Mouse (Mus musculus): ENCODE results near the gene Ube2j2.

Gene Ube2j2

DNA sequence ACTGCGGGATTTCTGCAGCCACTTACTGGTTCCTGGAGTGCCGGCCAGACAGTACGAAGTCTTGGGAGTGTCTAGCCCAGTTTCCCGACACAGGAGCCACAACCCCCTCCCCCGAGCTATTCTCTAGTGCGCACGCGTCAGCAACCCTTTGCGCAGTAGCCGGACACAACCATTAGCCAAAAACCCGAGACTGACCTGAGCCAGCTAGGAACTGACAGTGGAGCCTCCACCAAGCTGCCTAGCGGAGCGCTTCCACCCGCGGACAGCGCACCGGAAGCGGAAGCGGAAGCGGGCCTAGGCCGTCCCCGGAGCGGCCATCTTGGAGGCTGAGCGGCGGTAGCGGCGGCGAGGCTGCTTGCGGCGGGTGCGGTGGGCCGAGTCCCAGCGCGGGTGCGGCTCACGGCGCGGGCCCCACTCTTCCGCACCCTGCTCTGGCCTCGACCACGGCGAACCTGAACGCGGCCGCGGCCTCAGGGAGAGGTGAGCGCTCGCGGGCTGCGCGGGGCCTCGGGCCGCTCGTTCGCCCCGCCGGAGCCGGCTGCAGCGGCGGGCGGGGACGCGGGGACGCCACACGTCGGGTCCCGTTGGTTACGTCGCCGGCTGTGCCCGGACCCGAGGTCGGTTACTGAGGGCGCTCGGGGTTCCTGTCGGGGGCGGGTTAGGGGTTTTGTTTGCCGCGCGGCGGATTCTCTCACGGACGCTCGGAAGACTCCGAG is at the start of gene Ube2j2:
Gene Ube2j2, plus strand, starts transcription at position 298 of the 716 bp plus-strand sequence.
- DNase-seq (ENCODE audit: low read depth, low spot score): peak; percentile 99

DNA sequence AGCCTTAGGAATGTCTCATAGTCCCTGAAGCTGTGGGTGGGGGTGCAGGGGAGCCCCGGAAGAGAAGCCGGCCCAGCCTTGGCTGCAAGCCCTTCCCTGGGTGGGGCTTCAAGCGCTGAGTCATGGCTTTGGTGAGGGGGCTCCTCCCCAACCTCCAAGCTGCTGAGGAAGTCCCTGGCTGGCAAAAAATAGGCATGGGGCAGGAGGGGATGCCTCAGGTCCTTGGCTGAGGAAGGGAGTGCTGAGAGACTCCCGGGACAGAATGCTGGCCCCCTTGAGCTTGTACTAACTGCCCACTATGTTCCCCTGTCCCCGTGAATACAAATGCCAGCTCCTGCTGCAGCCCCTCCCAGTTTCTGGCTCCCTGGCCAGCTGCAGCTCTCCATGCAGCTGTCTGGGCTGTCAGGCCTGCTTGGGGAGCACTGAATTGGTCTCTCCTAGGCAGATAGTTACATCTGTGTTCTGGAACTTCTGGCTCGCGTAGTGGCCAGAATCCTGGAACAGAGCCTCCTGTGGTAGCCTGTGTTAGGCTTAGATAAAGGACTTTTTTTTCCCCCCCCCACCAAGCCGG is 49.2 kb upstream of the Ube2j2 start:
- DNase-seq (ENCODE audit: low read depth, low spot score): peak; percentile 87

DNA sequence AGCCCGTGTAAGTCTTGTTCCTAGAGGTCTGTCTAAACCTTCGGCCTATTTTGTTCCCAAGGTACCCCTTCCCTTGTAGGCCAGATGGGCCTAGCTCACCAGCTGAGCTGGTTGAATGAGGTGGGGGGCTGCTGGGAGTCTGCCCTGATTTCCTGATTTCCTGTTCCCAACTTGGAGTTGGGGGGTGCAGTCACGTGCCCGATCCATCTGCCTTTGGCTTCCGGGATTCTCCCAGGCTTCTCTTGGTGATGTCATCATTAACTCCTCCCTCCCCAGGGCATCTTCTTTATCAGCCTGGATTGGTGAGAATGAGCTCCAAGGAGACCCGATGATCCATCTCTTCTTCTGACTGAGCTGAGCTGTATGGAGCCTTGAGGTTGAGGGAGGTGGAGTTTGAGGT is 48.4 kb upstream of the Ube2j2 start:
- DNase-seq (ENCODE audit: low read depth, low spot score): peak; percentile 90

- DNase-seq (ENCODE audit: low read depth, low spot score): no peak
Observed at GRCm38 (mm10) chr4:155895826-155896225, 47.8 kb upstream of the Ube2j2 start.

DNA sequence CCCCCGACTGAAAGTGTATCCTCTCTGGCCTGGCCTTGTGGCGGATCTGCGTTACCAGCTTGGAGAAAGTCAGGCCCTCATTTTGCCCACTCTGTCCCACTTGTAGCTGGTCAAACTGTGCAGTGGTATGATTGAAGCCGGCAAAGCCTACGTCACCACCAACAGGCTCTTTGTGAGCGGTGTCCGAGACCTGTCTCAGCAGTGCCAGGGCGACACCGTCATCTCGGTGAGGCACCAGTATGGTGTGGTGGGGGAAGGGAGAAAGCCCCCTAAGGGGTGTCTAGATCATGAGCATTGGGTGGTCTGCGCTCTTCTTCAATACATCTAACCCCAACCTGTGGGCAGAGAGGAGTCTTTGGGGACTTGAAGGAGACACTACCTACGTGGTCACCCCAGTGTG is 47.2 kb upstream of the Ube2j2 start:
- DNase-seq (ENCODE audit: low read depth, low spot score): no peak

DNA sequence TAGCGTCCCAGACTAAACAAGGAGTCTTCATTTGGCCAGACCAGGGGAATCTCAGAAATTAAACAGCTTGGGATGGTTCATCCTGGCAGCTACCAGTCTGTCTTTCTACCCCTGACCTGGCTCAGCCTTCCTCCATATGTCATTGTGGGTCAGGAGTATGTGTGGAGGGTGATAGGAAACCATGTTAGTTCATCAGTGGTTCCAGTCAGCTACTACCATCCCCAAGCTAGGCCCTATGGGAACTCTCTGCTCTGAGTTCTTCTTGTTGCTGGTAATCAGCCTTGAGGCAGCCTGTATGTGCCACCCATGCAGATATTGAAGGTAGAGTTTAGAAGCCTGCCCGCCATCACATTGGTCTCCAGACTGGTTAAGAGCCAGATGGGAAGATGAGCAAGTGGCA is 45.3 kb upstream of the Ube2j2 start:
- no peak for DNase-seq (ENCODE audit: low read depth, low spot score)

GRCm38 (mm10) chr4:155899355-155899754 is 44.3 kb upstream of the Ube2j2 start:
- DNase-seq (ENCODE audit: low read depth, low spot score): no peak

GRCm38 (mm10) chr4:155901205-155901604 is 42.4 kb upstream of the Ube2j2 start:
- DNase-seq (ENCODE audit: low read depth, low spot score): peak; percentile 88

DNA sequence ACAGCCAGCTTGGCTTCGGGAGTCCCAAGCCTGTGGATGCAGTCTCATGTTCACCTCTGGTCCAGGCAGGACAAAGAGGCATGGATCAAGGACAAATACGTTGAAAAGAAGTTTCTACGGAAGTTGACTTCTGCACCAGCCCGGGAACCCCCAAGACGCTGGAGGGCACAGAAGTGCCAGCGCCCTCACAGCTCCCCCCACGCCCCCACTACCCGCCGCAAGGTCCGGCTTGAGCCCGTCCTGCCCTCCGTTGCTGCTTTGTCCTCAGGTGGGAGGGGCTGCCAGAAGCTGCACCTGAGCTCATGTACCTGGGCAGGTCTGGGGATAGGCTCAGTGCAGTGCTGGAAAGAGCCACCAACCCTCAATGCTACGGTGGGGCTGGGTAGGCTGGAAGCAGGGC is 40.4 kb upstream of the Ube2j2 start:
- no peak for DNase-seq (ENCODE audit: low read depth, low spot score)

DNA sequence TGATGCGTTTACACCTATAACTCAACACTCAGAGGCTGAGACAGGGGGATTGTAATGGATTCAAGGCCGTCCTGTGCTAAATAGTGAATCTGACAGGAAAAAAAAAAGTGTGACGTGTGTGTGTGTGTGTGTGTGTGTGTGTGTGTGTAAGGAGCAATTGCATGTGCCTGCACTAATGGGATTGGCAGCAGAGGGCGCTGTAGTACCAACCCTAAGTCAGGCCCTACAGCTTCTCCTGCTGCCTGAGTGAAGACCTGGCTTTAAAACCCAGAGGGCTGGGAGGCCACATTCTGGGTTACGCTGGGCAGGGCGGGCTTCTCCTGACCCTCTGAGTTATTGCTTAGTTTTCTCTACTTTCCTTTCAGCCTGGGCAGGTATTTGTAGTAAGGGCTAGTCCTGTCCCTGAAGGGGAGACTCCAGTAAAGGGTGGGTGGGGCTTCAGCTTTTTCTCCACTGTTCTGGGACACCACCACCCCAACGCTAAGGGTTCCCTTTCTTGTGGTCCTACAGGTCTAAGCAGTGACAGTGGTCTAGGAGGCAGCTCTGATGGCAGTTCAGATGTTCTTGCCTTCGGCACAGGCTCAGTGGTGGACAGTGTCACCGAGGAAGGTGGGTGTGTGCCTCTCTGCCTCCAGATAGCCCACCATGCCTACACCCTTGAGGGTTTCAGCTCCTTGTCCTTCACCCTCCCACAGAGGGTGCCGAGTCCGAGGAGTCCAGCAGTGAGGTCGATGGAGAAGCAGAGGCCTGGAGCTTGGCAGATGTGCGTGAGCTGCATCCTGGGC is 39.1 kb upstream of the Ube2j2 start:
- peak; percentile 66 for DNase-seq (ENCODE audit: low read depth, low spot score)

DNA sequence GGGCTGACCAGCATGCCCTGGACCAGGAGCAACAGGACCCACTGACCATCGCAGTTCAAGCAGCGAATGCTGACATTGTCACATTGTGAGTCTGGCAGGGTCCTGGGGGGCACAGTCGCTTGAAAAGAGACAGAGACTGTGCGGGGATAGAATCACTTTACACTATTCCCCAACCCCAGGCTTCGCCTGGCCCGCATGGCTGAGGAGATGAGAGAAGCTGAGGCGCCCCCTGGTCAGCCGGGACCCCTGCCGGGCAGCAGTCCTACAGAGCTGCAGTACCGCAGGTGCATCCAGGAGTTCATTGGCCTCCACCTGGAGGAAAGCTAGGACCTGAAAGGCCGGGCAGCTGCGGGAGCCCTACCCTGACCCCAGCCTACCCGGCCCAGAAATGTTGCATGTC is 38.0 kb upstream of the Ube2j2 start:
- DNase-seq (ENCODE audit: low read depth, low spot score): no peak

- DNase-seq (ENCODE audit: low read depth, low spot score): no peak
Observed at GRCm38 (mm10) chr4:155906125-155906524, 37.5 kb upstream of the Ube2j2 start.

GRCm38 (mm10) chr4:155907003-155907402 is 36.6 kb upstream of the Ube2j2 start:
- DNase-seq (ENCODE audit: low read depth, low spot score): no peak

GRCm38 (mm10) chr4:155908281-155908680 is 35.4 kb upstream of the Ube2j2 start:
- no peak for DNase-seq (ENCODE audit: low read depth, low spot score)

DNA sequence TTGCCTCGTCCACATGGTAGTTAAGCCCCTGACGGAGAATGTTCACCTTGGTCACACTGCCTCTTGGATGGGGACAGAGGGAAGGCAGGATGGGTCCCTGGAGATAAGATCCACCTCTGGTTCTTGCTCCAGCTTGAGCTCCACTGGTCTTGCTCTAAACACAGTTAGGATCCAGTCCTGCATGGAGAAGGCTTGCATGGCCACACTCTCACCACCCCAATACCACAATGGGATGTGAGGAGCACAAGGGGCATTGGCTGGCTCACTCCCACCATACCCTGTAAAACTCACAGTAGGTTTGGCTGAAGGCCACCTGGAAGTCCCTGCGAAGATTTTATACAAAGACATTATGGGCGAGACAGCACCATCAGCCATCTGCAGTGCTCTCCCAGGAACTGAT is 34.9 kb upstream of the Ube2j2 start:
- no peak for DNase-seq (ENCODE audit: low read depth, low spot score)

GRCm38 (mm10) chr4:155932031-155932430 is 11.6 kb upstream of the Ube2j2 start:
- no peak for DNase-seq (ENCODE audit: low read depth, low spot score)

DNA sequence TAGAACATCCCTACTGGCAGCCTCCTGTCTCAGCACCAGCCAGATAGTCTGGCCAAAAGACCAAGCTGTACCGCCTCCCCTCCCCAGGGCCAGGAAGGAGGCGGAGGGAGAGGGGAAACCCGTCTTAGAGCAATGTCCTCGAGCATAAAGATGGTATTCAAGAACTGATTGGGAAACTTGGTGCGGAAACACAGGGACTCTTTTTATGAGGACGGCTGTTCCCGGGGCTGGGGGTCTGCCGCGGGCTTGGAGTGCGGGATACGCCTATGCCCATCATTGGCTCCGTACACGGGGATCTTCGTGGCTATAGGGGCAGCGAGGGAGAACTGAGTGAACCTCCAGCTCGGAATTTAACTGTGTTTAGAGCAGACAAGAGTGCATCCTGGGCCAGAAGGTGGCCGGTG is 580 bp upstream of the Ube2j2 start:
- peak; percentile 64 for DNase-seq (ENCODE audit: low read depth, low spot score)

GRCm38 (mm10) chr4:155944271-155944670 is 640 bp downstream of the Ube2j2 start:
- peak; percentile 26 for DNase-seq (ENCODE audit: low read depth, low spot score)

DNA sequence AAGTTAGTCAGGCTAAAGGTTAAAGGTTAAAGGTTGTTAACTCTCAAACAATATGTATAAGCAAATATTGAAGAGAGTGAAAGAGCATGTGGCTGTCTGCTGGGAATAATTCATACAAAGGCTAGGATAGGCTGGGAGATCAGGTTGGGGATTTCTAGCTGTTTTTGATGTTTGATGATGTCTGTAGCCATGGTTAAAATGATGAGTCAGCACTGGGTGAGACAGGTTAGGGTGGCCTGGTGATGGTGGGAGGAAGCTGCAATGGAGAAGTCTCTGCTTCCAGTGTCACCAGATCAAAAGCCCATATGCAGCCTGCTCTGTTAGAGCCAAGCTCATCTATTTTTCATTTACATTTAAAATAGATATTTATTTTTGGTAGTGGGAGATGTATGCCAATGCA is 3.5 kb downstream of the Ube2j2 start:
- DNase-seq (ENCODE audit: low read depth, low spot score): no peak

GRCm38 (mm10) chr4:155955491-155955890 is 11.9 kb downstream of the Ube2j2 start:
- peak; percentile 62 for DNase-seq (ENCODE audit: low read depth, low spot score)

DNA sequence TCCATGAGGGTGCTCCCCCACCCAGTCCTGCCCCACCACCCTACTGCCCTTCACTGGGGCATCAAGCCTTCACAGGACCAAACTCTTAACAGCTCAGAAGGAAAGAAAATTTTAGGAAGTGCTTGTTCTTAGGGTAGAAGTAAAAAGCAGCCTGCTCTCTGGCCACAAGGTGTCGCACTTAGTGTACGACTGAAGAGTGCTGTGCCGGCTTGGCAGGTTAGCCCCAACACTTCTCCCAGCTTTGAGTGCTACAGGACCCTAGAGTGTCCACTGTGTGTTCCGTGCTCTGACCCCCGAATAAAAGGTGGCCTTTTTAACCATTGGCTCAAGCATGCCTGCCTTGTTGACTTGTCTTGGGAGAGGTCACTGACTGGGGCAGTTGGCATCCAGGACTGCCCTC is 15.6 kb downstream of the Ube2j2 start:
- DNase-seq (ENCODE audit: low read depth, low spot score): peak; percentile 92

DNA sequence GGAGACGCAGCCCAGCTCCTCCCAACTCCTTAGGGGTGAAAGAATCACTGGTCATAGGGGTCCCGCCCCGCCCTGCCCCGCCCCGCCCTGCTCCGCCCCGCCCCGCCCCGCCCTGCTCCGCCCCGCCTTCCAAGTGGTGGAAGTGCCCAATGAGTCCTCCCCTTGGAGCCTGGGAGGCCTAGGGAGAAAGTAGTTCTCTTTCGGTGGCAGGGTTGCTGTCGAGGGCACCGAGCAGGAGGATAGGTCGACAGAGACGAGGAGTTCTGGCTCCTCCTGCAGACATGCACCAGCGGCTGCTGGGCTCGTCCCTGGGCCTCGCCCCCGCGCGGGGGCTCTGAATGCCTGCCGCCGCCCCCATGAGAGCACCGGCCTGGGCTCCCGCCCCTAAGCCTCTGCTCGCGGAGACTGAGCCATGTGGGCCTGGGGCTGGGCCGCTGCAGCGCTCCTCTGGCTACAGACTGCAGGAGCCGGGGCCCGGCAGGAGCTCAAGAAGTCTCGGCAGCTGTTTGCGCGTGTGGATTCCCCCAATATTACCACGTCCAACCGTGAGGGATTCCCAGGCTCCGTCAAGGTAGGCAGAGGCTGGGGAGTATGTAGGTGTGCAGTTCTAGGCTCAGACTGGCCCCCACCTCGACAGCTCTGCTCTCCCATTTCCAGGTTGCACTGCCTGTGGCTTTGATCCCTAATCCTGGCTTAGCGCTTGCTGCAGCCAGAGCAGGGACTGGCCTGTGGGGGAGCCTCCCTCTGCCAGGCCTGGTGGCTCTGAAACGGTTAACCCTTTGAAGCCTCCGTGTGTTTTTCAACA is 18.7 kb downstream of the Ube2j2 start, which contains the start of gene C1qtnf12:
Gene C1qtnf12, plus strand, starts transcription at position 152 of the 805 bp plus-strand sequence.
- DNase-seq (ENCODE audit: low read depth, low spot score): peak; percentile 48

All from brain, adult 2 months (tissue).